Mouse (Mus musculus) kidney, postnatal 4 days (tissue): ENCODE results near the gene Zfp119a.

ENCODE experiments used
- DNase-seq, 2 experiments: peaks; one replicate each; pipeline ENCODE4 v3.0.0; 2021; ENCODE audit warnings: mixed read lengths in 2 of 2

The Zfp119a gene

GRCm38 (mm10) chr17:55878636-55879369, at the start of gene Zfp119a:
Gene Zfp119a (minus strand): TSS chr17:55878930.
- DNase-seq = peak; percentile 79 to 87

- DNase-seq = no peak
Observed at GRCm38 (mm10) chr17:55906669-55907068, 27.9 kb upstream of the Zfp119a start.

GRCm38 (mm10) chr17:55904131-55904530, 25.4 kb upstream of the Zfp119a start:
- DNase-seq = peak in 1 of 2 experiments; percentile 3

GRCm38 (mm10) chr17:55903687-55904086, 25.0 kb upstream of the Zfp119a start:
- peak in 1 of 2 experiments; percentile 6 for DNase-seq

- DNase-seq = no peak
Observed at GRCm38 (mm10) chr17:55903087-55903486, 24.4 kb upstream of the Zfp119a start.

GRCm38 (mm10) chr17:55892406-55892955, 13.8 kb upstream of the Zfp119a start:
- peak; percentile 20 to 53 for DNase-seq

- DNase-seq = no peak
Observed at GRCm38 (mm10) chr17:55884912-55885311, 6.2 kb upstream of the Zfp119a start.

GRCm38 (mm10) chr17:55883631-55884030, 4.9 kb upstream of the Zfp119a start:
- DNase-seq = no peak

GRCm38 (mm10) chr17:55878282-55878635, 471 bp downstream of the Zfp119a start:
- peak; percentile 5 to 40 for DNase-seq

- no peak for DNase-seq
Observed at GRCm38 (mm10) chr17:55877184-55877583, 1.5 kb downstream of the Zfp119a start.

- no peak for DNase-seq
Observed at GRCm38 (mm10) chr17:55843067-55843466, 35.7 kb downstream of the Zfp119a start.

- no peak for DNase-seq
Observed at GRCm38 (mm10) chr17:55821566-55821965, 57.2 kb downstream of the Zfp119a start.

- no peak for DNase-seq
Observed at GRCm38 (mm10) chr17:55816853-55817252, 61.9 kb downstream of the Zfp119a start.
